Mouse (Mus musculus) erythroblast, embryonic 14.5 days (primary cell): Measurements from ENCODE around the gene Gm45711.

ENCODE experiments used
- GATA1 ChIP-seq: IDR thresholded peaks from 2 replicates; pipeline ENCODE4 v1.6.1; 2012; ENCODE audit warnings: low read length, inconsistent platforms, mixed read lengths
- TAL1 ChIP-seq: IDR thresholded peaks from 3 replicates; pipeline ENCODE4 v1.6.1; 2012; ENCODE audit warnings: low read length, inconsistent platforms, mixed read lengths

GRCm38 (mm10) chr8:104251461-104251860 lies 58.4 kb downstream of the Gm45711 start:
- TF ChIP-seq GATA1 (no peak), TAL1 (no peak)
